Mouse (Mus musculus): ENCODE results near the gene Ppp1r13b. TPM values are rescaled to one million over a fixed set of nuclear protein-coding genes. Genes with fewer than 3 reads are reported as not detected.

Gene Ppp1r13b
- total RNA-seq, 2 experiments from 2014 or later = 20.4 to 21.8 TPM

DNA sequence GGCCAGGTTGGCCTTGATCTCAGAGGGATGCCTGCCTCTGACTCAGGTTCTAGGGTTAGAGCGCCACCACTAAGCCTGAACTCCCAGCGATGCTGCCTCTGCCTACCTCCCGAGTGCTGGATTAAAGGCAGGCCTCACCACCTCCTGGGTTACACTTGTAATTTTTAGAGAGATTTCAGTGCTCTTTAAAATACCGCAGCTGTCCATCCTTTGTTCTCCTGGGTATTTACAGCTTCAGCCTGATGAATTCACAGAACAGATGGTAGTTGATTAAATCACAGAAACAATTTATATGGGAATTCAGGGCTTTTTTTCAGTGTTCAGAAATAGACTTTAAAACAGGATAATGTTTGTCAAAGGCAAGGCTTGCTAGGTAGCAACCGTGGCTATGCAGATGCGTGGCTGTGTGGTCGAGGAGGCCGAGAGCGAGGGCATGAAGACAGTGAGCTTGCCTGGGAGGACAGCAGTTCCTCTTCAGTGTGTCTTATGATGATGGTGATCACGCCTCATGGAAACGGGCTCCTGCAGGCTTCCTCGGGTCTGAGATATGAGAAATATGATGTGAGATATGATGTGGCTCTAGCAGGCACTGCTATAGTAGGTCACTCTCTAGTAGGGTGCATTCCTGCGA lies 116.3 kb downstream of the Ppp1r13b start:
- DNase-seq = no peak

DNA sequence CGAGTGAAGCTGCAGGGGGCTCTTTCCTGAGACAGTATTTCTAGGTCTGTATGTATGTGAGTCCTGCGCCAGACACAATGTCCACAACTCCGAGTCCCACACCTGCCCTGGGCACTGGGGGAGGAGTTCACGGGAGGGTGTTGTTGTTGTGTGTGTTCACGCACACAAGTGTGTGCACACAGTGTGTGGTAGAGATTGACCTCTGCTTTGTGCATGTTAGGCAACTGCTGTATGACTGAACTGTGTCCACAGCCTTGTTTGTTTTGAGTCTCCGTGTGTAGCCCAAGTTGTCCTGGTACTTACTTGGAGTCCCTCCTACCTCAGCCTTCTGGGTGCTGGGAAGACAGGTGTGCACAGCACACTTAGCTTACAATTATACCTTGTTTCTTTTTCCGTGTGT lies 117.3 kb downstream of the Ppp1r13b start:
- DNase-seq = no peak

DNA sequence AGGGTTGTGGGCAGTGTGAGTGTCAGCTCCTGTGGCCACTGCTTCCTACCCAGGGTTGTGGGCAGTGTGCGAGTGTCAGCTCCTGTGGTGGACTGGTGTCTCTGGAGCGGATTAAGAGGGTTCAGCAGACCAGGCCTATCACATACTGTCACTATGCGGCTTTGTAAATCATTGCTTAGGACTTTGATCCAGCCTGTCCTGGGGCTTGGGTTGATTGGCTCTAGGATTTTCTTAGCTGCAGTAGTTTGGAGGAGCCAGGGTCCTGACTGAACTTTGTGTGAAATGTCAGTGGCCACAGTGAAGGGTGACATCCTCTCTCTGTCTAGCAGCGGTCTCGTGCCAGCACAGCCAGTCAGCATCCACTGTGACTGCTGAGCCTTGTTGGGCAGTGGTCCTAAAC lies 117.8 kb downstream of the Ppp1r13b start:
- no peak for DNase-seq

DNA sequence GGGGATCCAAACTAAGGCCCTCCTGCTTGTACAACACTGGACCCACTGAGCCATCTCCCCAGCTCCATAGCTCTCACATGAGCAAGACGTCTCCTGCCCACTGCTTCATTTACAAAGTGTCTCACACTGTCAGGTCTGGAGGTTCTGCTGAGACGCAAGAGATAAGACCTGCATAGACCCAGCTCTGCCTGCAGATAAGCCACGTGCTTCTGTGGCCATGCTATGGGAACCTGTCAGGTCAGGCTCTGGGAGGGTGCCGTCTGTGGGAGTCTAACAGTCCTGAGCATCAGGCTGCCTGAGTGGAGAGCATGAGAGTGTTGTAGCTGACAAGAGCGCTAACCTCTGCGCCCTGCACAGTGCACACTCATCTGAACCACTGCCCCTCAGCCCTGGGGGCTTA lies 120.9 kb downstream of the Ppp1r13b start:
- no peak for DNase-seq

DNA sequence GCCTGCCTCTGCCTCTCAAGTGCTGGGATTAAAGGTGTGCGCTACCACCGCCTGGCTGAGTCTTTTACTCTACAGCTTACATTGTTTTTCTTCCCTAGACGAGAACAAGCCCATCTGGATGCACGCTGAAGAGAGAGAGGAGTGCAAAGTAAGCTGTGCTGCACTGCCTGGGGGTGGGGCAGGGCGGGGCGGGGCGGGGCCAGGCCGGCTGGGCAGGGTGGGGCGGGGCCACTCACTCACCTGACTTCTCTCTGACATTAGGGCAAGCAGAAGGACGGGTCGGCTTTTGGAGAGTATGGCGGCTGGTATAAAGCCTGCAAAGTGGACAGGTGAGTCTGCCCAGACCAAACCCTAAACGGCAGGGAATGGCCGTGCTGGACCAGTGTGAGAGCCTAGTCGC lies 122.7 kb downstream of the Ppp1r13b start:
- DNase-seq = no peak

DNA sequence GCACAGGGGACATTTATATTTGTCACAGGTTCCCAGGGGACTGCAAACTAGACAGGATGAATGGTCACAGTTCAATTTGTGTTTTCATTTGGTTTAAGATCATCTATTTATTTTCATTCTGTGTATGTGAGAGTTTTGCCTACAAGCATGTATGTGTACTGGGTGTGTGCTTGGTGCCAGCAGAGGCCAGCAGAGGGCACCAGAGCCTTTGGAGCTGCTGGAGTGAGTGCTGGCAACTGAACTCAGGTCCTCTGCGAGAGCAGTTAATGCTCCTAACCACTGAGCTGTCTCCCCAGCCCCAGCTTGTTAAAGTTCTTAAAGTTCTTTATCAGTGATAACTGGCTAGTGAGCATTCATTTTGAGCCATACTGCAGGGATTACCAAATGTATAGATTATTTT lies 128.4 kb downstream of the Ppp1r13b start:
- no peak for DNase-seq

Other genes with a start within 250 kb of the Ppp1r13b start
- 10 to 100 TPM; 46.2 to 53.1 TPM for gene Ckb, start 235.8 kb downstream of the Ppp1r13b start, total RNA-seq (2021)
- gene Trmt61a, start 230.0 kb downstream of the Ppp1r13b start, total RNA-seq (2021) = 10 to 100 TPM in 1 of 2 experiments, 1 to 10 TPM in 1; 9.5 to 11.3 TPM
- 10 to 100 TPM; 32.1 to 35.4 TPM for gene Bag5, start 194.9 kb downstream of the Ppp1r13b start, total RNA-seq (2021)
- 10 to 100 TPM; 69.0 to 72.8 TPM for gene Apopt1, start 194.8 kb downstream of the Ppp1r13b start, total RNA-seq (2021)
- 100 to 1,000 TPM in 1 of 2 experiments, 10 to 100 TPM in 1; 94.0 to 133 TPM for gene Klc1, start 149.3 kb downstream of the Ppp1r13b start, total RNA-seq (2021)
- gene Xrcc3, start 94.2 kb downstream of the Ppp1r13b start, total RNA-seq (2021) = 10 to 100 TPM; 21.4 to 25.7 TPM
- gene Zfyve21, start 93.9 kb downstream of the Ppp1r13b start, total RNA-seq (2021) = 10 to 100 TPM; 80.6 to 96.3 TPM
- 100 to 1,000 TPM; 673 to 781 TPM for gene Atp5mpl, start 58.9 kb upstream of the Ppp1r13b start, total RNA-seq (2021)
- under 1 TPM; 0.39 to 0.66 TPM for gene Tdrd9, start 63.4 kb upstream of the Ppp1r13b start, total RNA-seq (2021)
- gene Rd3l, start 73.2 kb upstream of the Ppp1r13b start, total RNA-seq (2021) = not detected
- gene Aspg, start 198.6 kb upstream of the Ppp1r13b start, total RNA-seq (2021) = 10 to 100 TPM; 24.1 to 26.0 TPM
- 10 to 100 TPM; 20.0 to 25.4 TPM for gene Kif26a, start 238.1 kb upstream of the Ppp1r13b start, total RNA-seq (2021)

Data from adrenal gland, postnatal 10 days (tissue).